Mouse (Mus musculus) spleen, adult 2 months (tissue): ENCODE results near the gene Il13ra1.

Experiments
- CTCF ChIP-seq: fragments of 200-500 bp; IDR thresholded peaks from 2 replicates; pipeline ENCODE4 v1.5.1; 2011; ENCODE audit warnings: mild to moderate bottlenecking, inconsistent platforms; ENCODE audit not compliant: insufficient read depth, insufficient read length, insufficient replicate concordance; ENCODE audit errors: extremely low read depth
- POLR2A ChIP-seq: fragments of 200-500 bp; IDR thresholded peaks from 2 replicates; pipeline ENCODE4 v1.6.1; 2011; ENCODE audit warnings: low read depth, low read length, inconsistent platforms

DNA sequence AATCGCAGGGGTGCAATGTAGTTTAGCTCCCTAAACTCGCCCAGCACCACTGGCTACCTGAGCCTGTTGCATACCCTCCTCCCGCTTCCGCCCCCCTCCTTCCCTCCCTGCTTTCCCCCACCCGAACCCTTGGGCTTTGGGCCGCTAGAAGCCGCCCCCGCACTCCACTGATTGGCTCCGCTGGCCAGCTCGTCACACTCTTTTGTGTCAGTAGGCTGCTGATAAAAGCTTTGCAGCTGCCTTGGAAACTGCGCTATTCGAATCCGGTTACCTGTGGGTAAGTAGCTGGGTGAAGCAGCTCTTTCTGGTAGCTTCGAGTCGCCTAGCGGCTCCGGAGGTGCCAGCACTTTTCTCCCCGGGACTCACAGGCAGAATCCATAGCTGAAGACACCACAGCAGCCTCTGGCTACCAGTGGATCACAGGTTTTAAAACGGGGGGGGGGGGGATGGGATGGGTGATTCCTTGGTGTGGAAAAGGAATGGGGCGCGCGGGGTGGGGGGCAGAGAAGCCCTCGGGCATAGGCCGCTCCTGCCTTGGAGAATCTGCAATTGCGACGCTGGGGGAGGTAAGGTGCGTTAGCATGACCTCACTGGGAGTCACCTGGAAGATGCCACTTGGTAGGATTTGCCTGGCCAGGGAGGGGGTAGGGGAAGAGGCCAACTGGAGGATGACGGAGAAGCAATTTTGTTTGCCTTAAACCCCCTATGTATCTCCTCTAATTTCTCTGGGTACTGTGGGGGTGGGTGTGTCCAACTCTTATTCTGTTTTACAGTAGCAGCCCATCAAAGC, 84.0 kb downstream of the Il13ra1 start, which contains the start of gene Zcchc12:
- no peak for TF ChIP-seq CTCF
- TF ChIP-seq POLR2A = no peak
